Mouse (Mus musculus) intestine, embryonic 16.5 days (tissue): ENCODE results near the gene Rnf151. TPM values are rescaled to one million over a fixed set of nuclear protein-coding genes. Genes with fewer than 3 reads are reported as not detected.
A peak's percentile ranks its signal among the peaks of the same experiment; 100 is the strongest.

Source experiments
- ATAC-seq: fragments of 200-750 bp; cut with Nextera tagmentation; 2 replicates; pipeline ENCODE4 v1.8.0; 2017; ENCODE audit warnings: moderate TSS enrichment, moderate library complexity
- H3K27ac ChIP-seq: fragments of 300-500 bp; sonication (generic); 2 replicates; pipeline ENCODE4 v1.5.1; 2014; ENCODE audit warnings: mild to moderate bottlenecking, low read length
- H3K27me3 ChIP-seq: fragments of 300-500 bp; sonication (generic); replicated peaks from 2 replicates; pipeline ENCODE4 v1.6.1; 2014; ENCODE audit warnings: low read length, control low read depth, mixed read lengths; ENCODE audit not compliant: control insufficient read depth, insufficient read depth
- H3K36me3 ChIP-seq: fragments of 300-500 bp; sonication (generic); 2 replicates; pipeline ENCODE4 v1.6.1; 2014; ENCODE audit warnings: low read length, control low read depth; ENCODE audit not compliant: control insufficient read depth, insufficient read depth
- H3K4me1 ChIP-seq: fragments of 300-500 bp; sonication (generic); 2 replicates; pipeline ENCODE4 v1.6.1; 2014; ENCODE audit warnings: low read length, control low read depth, mixed read lengths; ENCODE audit not compliant: control insufficient read depth, insufficient read depth
- H3K4me2 ChIP-seq: fragments of 300-500 bp; sonication (generic); 2 replicates; pipeline ENCODE4 v1.6.1; 2014; ENCODE audit warnings: low read depth, low read length, control low read depth
- H3K4me3 ChIP-seq: fragments of 300-500 bp; sonication (generic); 2 replicates; pipeline ENCODE4 v1.5.1; 2014; ENCODE audit warnings: mild to moderate bottlenecking, low read length
- H3K9ac ChIP-seq: fragments of 300-500 bp; sonication (generic); 2 replicates; pipeline ENCODE4 v1.6.1; 2014; ENCODE audit warnings: low read depth, low read length
- H3K9me3 ChIP-seq: fragments of 300-500 bp; sonication (generic); 2 replicates; pipeline ENCODE4 v1.6.1; 2016; ENCODE audit warnings: low read length, control low read depth; ENCODE audit not compliant: control insufficient read depth
- WGBS: fragments of 180-500 bp; shearing (Covaris S2); extraction: QIAGEN DNeasy Blood & Tissue Kit; methylation state at CpG from one replicate; pipeline ENCODE4 v1.1.7; 2014; 5-methylcytosine and 5-hydroxymethylcytosine counted together
- polyA plus RNA-seq: library from polyadenylated mRNA; unstranded; fragments of >200 nt; fragmentation: Nextera tagmentation; extraction: Ambion mirVana; gene quantifications from 2 replicates; pipeline ENCODE4 v1.2.1, GENCODE M21; 2015

Gene Rnf151
- polyA plus RNA-seq, 1 experiment from 2014 or later = not detected

DNA sequence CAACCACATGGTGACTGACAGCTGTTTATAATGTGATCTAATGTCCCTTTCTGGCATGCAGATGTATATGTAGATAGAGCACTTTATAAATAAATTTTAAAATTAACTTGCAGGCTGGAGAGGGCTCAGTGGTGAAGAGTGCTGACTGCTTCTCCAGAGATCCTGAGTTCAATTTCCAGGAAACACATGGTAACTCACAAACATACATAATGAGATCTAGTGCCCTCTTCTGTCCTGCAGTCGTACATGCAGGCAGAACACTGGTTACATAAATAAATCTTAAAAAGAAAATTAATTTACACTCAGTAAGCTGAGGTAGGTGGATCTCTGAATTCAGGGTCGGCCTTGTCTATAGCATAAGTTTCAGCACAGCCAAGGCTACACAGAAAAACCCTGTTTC lies 9.2 kb downstream of the Rnf151 start:
- ATAC-seq = no peak
- Histone ChIP-seq H3K27me3 (no peaks in the 10 kb centered on the region), H3K36me3 (peaks cover 10% of the 10 kb centered on the region; the same call in 1 of the 2 replicates), H3K4me1 (peaks cover 10% of the 10 kb centered on the region; the same call in 1 of the 2 replicates), H3K9ac (no peak overlapping the region), H3K4me3 (peak overlapping the region; percentile 64; the same call in 1 of the 2 replicates), H3K27ac (no peak overlapping the region), H3K9me3 (no peaks in the 10 kb centered on the region), H3K4me2 (no peak overlapping the region)
- 31% methylated on average over 2 of the region's 2 CpGs for WGBS

DNA sequence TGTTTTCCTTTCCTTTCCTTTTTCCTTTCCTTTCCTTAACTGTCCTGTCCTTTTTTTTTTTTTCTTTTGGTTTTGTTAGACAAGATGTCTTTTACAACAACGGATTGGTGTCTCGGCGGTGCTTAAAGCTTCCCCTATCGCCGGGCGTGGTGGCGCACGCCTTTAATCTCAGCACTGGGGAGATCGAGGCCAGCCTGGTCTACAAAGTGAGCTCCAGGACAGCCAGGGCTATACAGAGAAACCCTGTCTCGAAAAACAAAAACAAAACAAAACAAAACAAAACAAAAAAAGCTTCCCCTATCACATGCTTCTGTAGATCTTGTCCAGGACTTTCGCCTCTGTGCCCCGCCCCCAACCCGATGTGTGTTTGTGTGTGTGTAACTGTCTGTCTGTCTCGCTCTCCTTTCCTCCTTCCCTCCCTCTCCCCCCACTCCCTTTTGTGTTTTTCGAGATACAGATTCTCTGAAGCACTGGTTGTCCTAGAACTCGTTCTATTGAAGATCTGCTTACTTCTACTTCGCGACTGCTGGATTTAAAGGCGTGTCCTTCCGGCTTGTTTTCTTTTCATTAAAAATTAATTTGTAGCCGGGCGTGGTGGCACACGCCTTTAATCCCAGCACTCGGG lies 9.9 kb downstream of the Rnf151 start:
- Histone ChIP-seq H3K9ac (peak overlapping the region; percentile 86), H3K36me3 (peaks cover 10% of the 10 kb centered on the region; the same call in 1 of the 2 replicates), H3K9me3 (no peaks in the 10 kb centered on the region), H3K4me1 (peaks cover 10% of the 10 kb centered on the region; the same call in 1 of the 2 replicates), H3K4me2 (peak overlapping the region; percentile 79), H3K4me3 (peak overlapping the region; percentile 64), H3K27me3 (no peaks in the 10 kb centered on the region), H3K27ac (peak overlapping the region; percentile 75)
- peak; percentile 38 for ATAC-seq
- 4% methylated on average over 24 of the region's 24 CpGs for WGBS

DNA sequence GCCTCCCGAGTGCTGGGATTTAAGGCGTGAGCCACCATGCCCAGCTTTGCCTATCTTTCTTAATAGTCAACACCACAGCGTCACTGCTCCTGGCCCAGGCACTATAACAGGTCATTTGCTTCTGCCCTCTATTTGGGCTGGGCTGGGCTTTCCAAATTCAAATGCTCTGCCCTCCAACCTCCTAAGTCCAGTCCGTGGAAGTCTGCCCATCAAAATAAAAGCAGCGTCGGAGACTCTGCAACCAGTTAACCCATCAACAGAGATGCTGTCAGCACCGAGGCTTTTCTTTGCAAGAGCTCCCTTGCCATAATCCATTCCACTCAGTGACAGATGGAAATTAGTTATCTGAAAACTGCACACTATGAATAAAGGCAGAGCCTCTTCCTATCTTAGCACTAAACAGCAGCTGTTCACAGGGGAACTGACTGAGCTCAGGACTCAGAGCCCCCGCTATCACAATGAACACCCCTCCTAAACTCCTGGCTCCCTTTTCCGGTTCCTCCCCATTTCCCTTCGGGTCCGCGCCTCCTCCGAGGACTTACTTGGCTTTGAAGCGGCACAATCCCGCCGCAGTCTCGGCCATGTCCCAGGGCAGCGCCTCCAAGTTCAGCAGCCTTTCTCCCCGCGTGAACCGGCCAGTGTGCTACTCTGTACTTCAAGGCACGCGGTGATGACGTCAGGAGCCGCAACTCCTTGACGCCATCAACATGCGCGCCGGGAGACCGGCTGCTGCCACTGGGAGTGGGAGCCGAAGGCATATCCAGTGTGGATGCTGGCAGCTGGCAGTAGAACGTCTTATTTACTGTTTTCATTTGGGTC lies 10.7 kb downstream of the Rnf151 start, which contains the start of gene Tbl3:
Gene Tbl3, minus strand, starts transcription at position 679 of the 819 bp plus-strand sequence.
- Histone ChIP-seq H3K36me3 (peaks cover 11% of the 10 kb centered on the region; the same call in 1 of the 2 replicates), H3K27me3 (no peaks in the 10 kb centered on the region), H3K27ac (peak within 1 kb of the TSS; percentile 75), H3K4me1 (peaks cover 10% of the 10 kb centered on the region; the same call in 1 of the 2 replicates), H3K4me2 (peak within 1 kb of the TSS; percentile 79), H3K9me3 (no peaks in the 10 kb centered on the region), H3K9ac (peak within 1 kb of the TSS; percentile 86), H3K4me3 (peak within 1 kb of the TSS; percentile 64)
- ATAC-seq = peak; percentile 89
- WGBS = 3% methylated on average over 32 of the region's 32 CpGs

DNA sequence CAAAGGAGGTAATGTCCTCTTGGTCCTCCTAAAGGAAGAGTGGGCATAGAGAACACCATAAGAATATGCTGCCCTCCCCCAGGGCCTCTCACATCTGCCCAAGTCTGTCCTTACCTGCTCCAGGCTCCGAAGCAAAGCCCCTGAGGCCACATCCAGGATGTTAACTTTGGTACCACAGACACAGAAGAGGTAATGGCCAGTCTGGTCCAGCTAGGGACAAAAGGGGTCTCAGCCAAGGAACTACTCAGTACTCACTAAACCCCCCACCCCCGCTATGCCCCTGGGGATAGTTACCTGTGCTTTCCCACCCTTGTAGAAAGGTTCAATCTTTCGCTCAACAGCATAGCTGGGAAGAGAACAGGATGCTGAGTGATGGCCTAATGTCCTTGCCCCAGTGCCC lies 12.0 kb downstream of the Rnf151 start:
- H3K36me3 ChIP-seq = peaks cover 24% of the 10 kb centered on the region

DNA sequence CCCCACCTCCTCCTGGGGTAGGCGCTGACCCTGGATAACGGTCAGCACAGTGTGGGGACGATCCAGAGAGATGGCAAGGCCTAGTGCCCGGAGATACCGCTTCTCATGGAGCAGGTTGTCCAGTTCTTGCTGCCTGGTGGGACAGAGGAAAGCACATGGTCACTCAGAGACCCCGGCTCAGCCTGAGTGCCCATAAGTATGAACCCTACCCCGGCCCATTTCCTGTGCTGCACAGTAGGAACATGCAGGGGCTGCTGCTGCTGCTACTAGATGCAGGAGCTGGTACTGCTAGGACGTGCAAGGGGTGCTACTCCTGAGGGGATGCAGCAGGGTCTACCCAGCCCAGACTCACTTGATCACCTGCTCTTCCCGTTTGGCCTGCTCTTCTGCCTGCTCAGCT lies 16.6 kb downstream of the Rnf151 start:
- no peaks in the 10 kb centered on the region for H3K27me3 ChIP-seq
- no peak overlapping the region for H3K4me2 ChIP-seq
- no peaks in the 10 kb centered on the region for H3K9me3 ChIP-seq
- WGBS = 90% methylated on average over 9 of the region's 9 CpGs
- no peak overlapping the region for H3K9ac ChIP-seq
- no peak overlapping the region for H3K27ac ChIP-seq
- no peak for ATAC-seq
- H3K4me3 ChIP-seq = no peak overlapping the region
- peaks cover 18% of the 10 kb centered on the region for H3K4me1 ChIP-seq
- peaks cover 27% of the 10 kb centered on the region for H3K36me3 ChIP-seq

More for the DNA sequence above, 12.0 kb downstream of the Rnf151 start:
- no peaks in the 10 kb centered on the region for H3K27me3 ChIP-seq
- H3K9me3 ChIP-seq = no peaks in the 10 kb centered on the region
- no peak overlapping the region for H3K9ac ChIP-seq
- H3K4me2 ChIP-seq = no peak overlapping the region
- no peak overlapping the region for H3K4me3 ChIP-seq
- ATAC-seq = no peak
- WGBS = 93% methylated on average over 3 of the region's 3 CpGs
- peaks cover 10% of the 10 kb centered on the region; the same call in 1 of the 2 replicates for H3K4me1 ChIP-seq
- H3K27ac ChIP-seq = no peak overlapping the region

DNA sequence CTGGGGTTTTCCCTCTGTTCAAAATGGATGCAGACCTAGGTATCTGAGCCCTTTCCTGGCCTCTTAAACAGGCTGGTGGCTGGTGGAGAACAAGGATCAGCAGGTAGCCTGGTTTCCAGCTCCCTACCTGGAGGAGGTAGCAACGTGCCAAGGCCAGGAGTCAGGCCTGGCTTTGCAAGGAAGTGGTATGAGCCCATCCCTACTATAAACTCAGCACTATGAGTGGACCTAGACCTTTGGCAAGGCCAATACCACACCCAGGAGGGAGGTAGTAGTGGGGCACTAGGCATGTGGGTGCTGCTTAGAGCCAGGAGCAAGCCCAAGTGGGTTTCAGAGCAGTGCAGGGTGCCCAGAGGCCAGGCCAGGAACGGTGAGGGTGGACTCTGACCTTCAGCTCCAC lies 18.4 kb downstream of the Rnf151 start:
- WGBS = 52% methylated on average over 2 of the region's 2 CpGs
- Histone ChIP-seq H3K9me3 (no peaks in the 10 kb centered on the region), H3K4me1 (peaks cover 23% of the 10 kb centered on the region), H3K9ac (peak overlapping the region; percentile 55), H3K36me3 (peaks cover 24% of the 10 kb centered on the region), H3K4me3 (peak overlapping the region; percentile 21; the same call in 1 of the 2 replicates), H3K27ac (peak overlapping the region; percentile 90), H3K27me3 (no peaks in the 10 kb centered on the region), H3K4me2 (peak overlapping the region; percentile 21)
- peak; percentile 52 for ATAC-seq

DNA sequence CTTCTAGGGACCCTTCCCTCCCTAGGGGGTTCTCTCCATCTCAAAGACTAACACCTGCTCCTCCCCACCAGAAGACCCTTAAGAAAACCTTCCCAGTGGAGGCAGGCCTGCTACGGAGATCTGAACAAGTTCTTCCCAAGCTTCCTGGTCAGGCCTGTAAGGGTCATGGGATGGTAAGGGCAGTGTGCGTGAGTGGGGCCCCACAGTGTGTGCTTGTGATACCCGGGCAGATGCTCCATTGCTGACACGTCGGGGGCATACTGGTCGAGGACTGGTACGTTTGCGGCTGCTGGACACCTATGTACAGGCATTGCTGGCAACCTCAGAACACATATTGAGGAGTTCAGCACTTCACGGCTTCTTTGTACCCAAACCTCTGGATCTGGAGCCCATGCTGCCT lies 19.1 kb downstream of the Rnf151 start:
- no peak for ATAC-seq
- H3K27ac ChIP-seq = peak overlapping the region; percentile 90
- H3K4me2 ChIP-seq = peak overlapping the region; percentile 21
- H3K4me1 ChIP-seq = peaks cover 23% of the 10 kb centered on the region
- WGBS = 64% methylated on average over 9 of the region's 9 CpGs
- H3K9me3 ChIP-seq = no peaks in the 10 kb centered on the region
- peak overlapping the region; percentile 21 for H3K4me3 ChIP-seq
- no peaks in the 10 kb centered on the region for H3K27me3 ChIP-seq
- peak overlapping the region; percentile 38 for H3K9ac ChIP-seq
- H3K36me3 ChIP-seq = peaks cover 17% of the 10 kb centered on the region

DNA sequence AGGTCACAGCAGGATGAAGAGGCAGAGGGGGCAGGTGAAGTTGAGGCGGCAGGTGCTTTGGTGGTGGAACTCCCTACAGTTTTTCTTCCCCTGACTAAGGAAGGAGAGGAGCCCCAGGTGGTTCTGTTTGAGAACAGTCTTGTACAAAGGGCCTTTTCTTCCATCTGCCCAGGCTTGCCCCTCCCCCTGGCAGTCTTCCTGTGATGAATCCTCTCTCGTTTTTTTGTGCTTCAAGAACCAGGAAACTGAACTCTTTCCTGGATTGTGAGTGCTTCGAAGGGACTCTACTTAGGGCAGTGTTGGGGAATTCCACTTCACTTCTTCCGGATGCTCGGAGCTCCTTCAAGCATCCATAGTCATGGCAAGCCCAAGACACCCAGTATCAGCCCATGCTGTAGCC lies 19.9 kb downstream of the Rnf151 start:
- Histone ChIP-seq H3K27ac (peak overlapping the region; percentile 90), H3K9ac (peak overlapping the region; percentile 38), H3K4me3 (0 out of 2 replicates have a peak overlapping the region, but pooled peaks have one; percentile 21), H3K27me3 (no peaks in the 10 kb centered on the region), H3K4me1 (peaks cover 23% of the 10 kb centered on the region), H3K9me3 (no peaks in the 10 kb centered on the region), H3K36me3 (peaks cover 17% of the 10 kb centered on the region), H3K4me2 (peak overlapping the region; percentile 21; the same call in 1 of the 2 replicates)
- WGBS = 19% methylated on average over 5 of the region's 5 CpGs
- ATAC-seq = peak; percentile 17; the same call in 1 of the 2 replicates

DNA sequence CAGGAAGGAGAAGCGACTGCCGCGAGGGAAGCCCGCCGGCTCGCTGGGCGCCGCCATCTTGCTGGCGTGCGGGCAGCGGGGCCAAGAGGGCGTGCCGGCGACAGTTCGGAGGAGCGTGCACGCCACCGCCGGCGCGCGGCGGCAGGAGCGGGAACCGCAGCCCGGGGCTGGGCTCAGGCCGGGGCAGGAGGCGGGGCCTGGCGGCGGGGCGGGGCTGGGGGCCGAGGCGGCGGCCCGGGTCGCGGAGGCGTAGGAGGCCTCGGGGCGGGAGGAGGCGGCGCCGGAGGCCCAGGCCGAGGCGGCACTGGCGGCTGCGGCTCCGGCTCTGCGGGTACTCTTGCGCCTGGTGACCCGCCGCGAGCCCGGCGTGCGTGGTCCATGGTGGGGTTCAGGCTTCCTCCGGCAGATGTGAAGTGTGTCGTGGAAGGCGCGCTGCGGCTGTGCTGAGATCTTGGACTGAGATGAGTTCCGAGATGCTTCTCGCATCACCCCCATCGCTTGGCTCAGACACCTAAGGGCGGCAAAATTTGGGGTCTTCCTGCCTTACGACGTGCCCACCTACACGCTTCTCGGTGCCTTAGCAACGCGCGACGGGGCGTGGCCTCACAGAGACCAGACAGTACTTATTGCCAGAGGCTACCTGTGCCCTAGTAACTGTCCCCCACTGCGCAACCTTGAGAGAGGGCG lies 21.7 kb downstream of the Rnf151 start, which contains the start of the genes Gfer and Noxo1:
Gene Gfer, minus strand, starts transcription at position 146 of the 687 bp plus-strand sequence.
Gene Noxo1, plus strand, starts transcription at position 224 of the 687 bp plus-strand sequence.
- Histone ChIP-seq H3K36me3 (peaks cover 10% of the 10 kb centered on the region), H3K4me2 (peak within 1 kb of the TSS; percentile 68), H3K4me1 (peaks cover 23% of the 10 kb centered on the region), H3K27me3 (no peaks in the 10 kb centered on the region), H3K9me3 (no peaks in the 10 kb centered on the region), H3K4me3 (peak within 1 kb of the TSS; percentile 84), H3K27ac (peak within 1 kb of the TSS; percentile 90), H3K9ac (peak within 1 kb of the TSS; percentile 90)
- ATAC-seq = peak; percentile 90
- WGBS = under 1% methylated on average over 73 of the region's 76 CpGs
